Mouse (Mus musculus) E14TG2a.4 (cell line): ENCODE data around the gene Ppm1b.

ENCODE experiments used
- H3K27me3 ChIP-seq: 2 replicates; pipeline ENCODE4 v1.6.1; 2014; ENCODE audit warnings: low read length, control low read depth; ENCODE audit not compliant: insufficient read depth
- H3K36me3 ChIP-seq: 2 replicates; pipeline ENCODE4 v1.6.1; 2014; ENCODE audit warnings: low read length, control low read depth; ENCODE audit not compliant: insufficient read depth
- H3K4me1 ChIP-seq: replicated peaks from 2 replicates; pipeline ENCODE4 v1.6.1; 2014; ENCODE audit warnings: low read depth, low read length, control low read depth
- H3K4me3 ChIP-seq: replicated peaks from 2 replicates; pipeline ENCODE4 v1.5.1; 2014; ENCODE audit warnings: mild to moderate bottlenecking, low read length
- H3K9me3 ChIP-seq: 2 replicates; pipeline ENCODE4 v1.6.1; 2014; ENCODE audit warnings: low read length, control low read depth
- CTCF ChIP-seq: conservative IDR thresholded peaks from 2 replicates; pipeline ENCODE4 v1.5.1; 2014; ENCODE audit warnings: low read length
- NANOG ChIP-seq: IDR thresholded peaks from 2 replicates; pipeline ENCODE4 v1.6.1; 2014; ENCODE audit warnings: borderline replicate concordance, low read length, mixed read lengths
- POU5F1 ChIP-seq: IDR thresholded peaks from 2 replicates; pipeline ENCODE4 v1.6.1; 2014; ENCODE audit warnings: low read length, borderline replicate concordance

Ppm1b gene

DNA sequence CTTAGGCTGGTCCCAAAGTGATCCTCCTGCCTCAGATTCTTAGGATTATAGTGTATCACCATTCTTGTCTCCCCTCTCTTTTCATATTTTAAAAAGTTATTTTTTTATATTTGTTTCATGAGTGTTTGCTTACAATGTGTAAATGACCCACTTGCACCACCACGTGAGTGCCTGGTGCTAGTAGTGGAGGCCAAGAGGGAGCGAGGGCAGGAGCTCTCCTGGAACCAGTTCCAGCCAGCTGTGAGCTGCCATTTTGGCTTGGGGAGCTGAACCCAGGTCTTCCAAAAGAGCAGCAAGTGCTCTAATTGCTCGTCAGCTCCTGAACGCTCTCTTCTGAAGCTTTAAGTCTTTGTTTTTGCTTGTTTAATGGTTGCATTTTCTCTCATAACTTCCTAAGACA lies 3.6 kb downstream of the Ppm1b start:
- Histone ChIP-seq H3K36me3 (peaks cover 52% of the 10 kb centered on the region), H3K27me3 (no peaks in the 10 kb centered on the region), H3K4me1 (peaks cover 26% of the 10 kb centered on the region), H3K4me3 (peak overlapping the region; percentile 93; the same call in 1 of the 2 replicates), H3K9me3 (peaks cover 47% of the 10 kb centered on the region)
- no peak for TF ChIP-seq NANOG
- TF ChIP-seq CTCF: no peak
- TF ChIP-seq POU5F1: no peak

DNA sequence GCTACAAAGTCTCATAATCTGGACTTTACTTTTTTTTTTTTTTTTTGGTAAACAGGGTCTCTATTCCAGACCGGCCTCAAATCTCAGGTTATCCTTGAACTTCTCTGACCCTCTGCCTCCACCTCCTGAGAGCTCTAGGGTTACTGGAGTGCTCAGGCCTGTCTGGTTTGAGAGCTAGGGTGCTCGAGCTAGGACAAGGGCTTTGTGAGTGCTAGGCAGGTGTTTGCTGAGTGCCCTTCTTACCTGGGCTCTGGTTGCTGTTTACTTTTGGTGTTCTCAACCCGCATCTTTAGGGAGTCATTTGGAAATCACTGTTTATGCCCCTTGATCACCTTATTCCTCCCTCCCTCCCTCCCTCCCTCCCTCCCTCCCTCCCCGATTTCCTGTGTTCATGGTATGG lies 5.5 kb downstream of the Ppm1b start:
- TF ChIP-seq NANOG: no peak
- TF ChIP-seq POU5F1: no peak
- TF ChIP-seq CTCF: no peak
- H3K9me3 ChIP-seq: peaks cover 66% of the 10 kb centered on the region

DNA sequence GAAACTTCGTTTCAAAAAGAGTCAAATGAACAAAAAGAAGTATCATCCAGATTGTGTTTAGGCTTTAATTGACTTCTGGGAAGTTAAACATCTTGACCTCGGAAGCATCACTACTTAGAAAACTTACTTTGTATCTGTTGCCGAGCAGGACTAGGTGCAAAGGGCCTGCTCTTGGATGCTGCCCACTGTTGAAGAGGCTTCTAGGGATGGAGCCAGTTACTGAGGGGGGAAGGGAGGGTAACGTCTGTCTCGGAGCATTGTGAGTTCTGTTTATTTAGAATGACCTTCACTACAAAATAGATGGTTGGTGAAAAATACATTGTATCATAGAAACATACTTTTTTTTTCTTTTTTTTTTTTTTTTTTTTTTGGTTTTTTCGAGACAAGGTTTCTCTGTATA lies 7.1 kb downstream of the Ppm1b start:
- peaks cover 84% of the 10 kb centered on the region for H3K36me3 ChIP-seq
- no peaks in the 10 kb centered on the region for H3K27me3 ChIP-seq
- TF ChIP-seq NANOG (no peak), POU5F1 (no peak), CTCF (no peak)
- H3K4me1 ChIP-seq: peaks cover 12% of the 10 kb centered on the region; the same call in 1 of the 2 replicates
- peaks cover 82% of the 10 kb centered on the region for H3K9me3 ChIP-seq
- no peak overlapping the region for H3K4me3 ChIP-seq

More for the DNA sequence above, 5.5 kb downstream of the Ppm1b start:
- Histone ChIP-seq H3K36me3 (peaks cover 70% of the 10 kb centered on the region), H3K27me3 (no peaks in the 10 kb centered on the region), H3K4me3 (no peak overlapping the region), H3K4me1 (peaks cover 12% of the 10 kb centered on the region; the same call in 1 of the 2 replicates)

DNA sequence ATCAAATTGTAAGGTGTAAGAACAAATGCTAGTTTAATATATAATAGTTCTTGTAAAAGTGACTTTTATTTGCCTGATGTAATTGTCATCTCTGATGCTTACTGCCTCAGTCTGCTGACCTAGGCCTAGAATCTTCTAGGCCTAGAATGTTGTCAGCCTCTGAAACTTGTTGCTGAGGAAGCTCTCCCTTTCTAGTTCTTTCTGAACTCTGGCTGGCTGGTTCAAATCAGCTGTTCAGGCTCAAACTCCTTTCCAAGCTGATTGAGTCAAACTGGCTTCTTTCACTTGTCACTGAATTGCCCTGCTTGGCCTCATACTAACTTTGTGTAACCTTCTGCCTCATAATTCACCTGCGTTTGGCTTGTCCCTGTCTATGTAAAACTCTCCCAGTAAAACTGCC lies 9.7 kb downstream of the Ppm1b start:
- Histone ChIP-seq H3K9me3 (peaks cover 98% of the 10 kb centered on the region), H3K4me3 (no peak overlapping the region), H3K27me3 (no peaks in the 10 kb centered on the region), H3K4me1 (no peaks in the 10 kb centered on the region), H3K36me3 (peaks cover 90% of the 10 kb centered on the region)
- TF ChIP-seq CTCF (no peak), POU5F1 (no peak), NANOG (no peak)

DNA sequence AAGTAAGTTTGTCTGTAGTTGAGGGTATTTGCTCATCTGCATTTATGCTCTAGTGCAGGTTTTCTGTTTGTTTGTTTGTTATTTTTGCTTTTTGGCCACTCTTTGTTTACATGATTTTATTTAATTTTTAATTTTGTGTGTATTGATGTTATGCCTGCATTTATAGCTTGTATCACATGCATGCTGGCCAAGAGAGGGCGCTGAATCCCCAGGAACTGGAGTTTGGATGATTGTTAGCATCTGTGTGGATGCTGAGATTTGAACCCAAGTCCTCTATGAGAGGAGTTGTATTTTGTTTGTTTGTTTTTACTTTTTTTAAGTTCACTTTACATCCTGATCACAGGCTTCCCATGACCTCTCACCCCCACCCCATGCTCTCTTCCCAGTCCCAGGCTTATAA lies 10.5 kb downstream of the Ppm1b start:
- Histone ChIP-seq H3K36me3 (peaks cover 83% of the 10 kb centered on the region), H3K4me1 (no peaks in the 10 kb centered on the region), H3K4me3 (0 out of 2 replicates have a peak overlapping the region, but pooled peaks have one; percentile 7), H3K9me3 (peaks cover 99% of the 10 kb centered on the region), H3K27me3 (no peaks in the 10 kb centered on the region)
- TF ChIP-seq POU5F1 (no peak), NANOG (no peak), CTCF (no peak)

GRCm38 (mm10) chr17:84969916-84970315 lies 13.4 kb downstream of the Ppm1b start:
- TF ChIP-seq NANOG (no peak), CTCF (no peak), POU5F1 (no peak)

GRCm38 (mm10) chr17:84981721-84982120 lies 25.2 kb downstream of the Ppm1b start:
- TF ChIP-seq NANOG (no peak), POU5F1 (no peak), CTCF (no peak)
- Histone ChIP-seq H3K36me3 (peaks cover 68% of the 10 kb centered on the region), H3K27me3 (no peaks in the 10 kb centered on the region), H3K4me1 (peaks cover 29% of the 10 kb centered on the region), H3K4me3 (no peak overlapping the region), H3K9me3 (peaks cover 56% of the 10 kb centered on the region)

More at GRCm38 (mm10) chr17:84969916-84970315, 13.4 kb downstream of the Ppm1b start:
- H3K27me3 ChIP-seq: no peaks in the 10 kb centered on the region
- H3K9me3 ChIP-seq: peaks cover 100% of the 10 kb centered on the region
- no peak overlapping the region for H3K4me3 ChIP-seq
- peaks cover 80% of the 10 kb centered on the region for H3K36me3 ChIP-seq
- H3K4me1 ChIP-seq: no peaks in the 10 kb centered on the region

- TF ChIP-seq CTCF (no peak), POU5F1 (no peak), NANOG (no peak)
- Histone ChIP-seq H3K4me1 (peaks cover 38% of the 10 kb centered on the region), H3K9me3 (peaks cover 46% of the 10 kb centered on the region), H3K36me3 (peaks cover 70% of the 10 kb centered on the region), H3K4me3 (no peak overlapping the region), H3K27me3 (no peaks in the 10 kb centered on the region)
Observed at GRCm38 (mm10) chr17:84982735-84983134, 26.2 kb downstream of the Ppm1b start.

DNA sequence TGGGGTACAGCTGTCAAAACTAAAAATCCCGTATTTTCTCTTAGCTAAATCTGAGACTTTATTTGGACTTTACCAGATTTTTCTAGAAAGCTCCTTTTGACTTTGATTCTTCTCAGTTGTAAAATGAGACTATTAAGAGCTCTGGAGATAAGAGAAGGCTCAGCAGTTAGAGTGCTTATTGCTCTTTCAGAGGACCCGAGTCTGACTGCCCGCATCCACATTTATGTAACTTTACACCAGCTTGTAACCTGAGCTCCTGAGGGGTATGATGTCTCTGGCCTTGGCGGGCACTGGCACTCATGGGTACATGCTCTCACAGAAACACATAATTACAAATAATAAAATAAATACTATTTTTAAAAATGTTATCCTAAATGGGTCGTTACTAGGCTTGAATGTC lies 29.8 kb downstream of the Ppm1b start:
- no peak for TF ChIP-seq NANOG
- TF ChIP-seq POU5F1: no peak
- TF ChIP-seq CTCF: no peak
- peaks cover 12% of the 10 kb centered on the region for H3K9me3 ChIP-seq
- no peaks in the 10 kb centered on the region for H3K27me3 ChIP-seq
- peaks cover 59% of the 10 kb centered on the region for H3K36me3 ChIP-seq
- H3K4me3 ChIP-seq: no peak overlapping the region
- H3K4me1 ChIP-seq: peaks cover 51% of the 10 kb centered on the region
